Mouse (Mus musculus): ENCODE measurements around the gene Pde11a. TPM values are rescaled to one million over a fixed set of nuclear protein-coding genes. Genes with fewer than 3 reads are reported as not detected.
A peak's percentile ranks its signal among the peaks of the same experiment; 100 is the strongest.

Gene Pde11a
- polyA plus RNA-seq, 1 experiment: 0.30 TPM

DNA sequence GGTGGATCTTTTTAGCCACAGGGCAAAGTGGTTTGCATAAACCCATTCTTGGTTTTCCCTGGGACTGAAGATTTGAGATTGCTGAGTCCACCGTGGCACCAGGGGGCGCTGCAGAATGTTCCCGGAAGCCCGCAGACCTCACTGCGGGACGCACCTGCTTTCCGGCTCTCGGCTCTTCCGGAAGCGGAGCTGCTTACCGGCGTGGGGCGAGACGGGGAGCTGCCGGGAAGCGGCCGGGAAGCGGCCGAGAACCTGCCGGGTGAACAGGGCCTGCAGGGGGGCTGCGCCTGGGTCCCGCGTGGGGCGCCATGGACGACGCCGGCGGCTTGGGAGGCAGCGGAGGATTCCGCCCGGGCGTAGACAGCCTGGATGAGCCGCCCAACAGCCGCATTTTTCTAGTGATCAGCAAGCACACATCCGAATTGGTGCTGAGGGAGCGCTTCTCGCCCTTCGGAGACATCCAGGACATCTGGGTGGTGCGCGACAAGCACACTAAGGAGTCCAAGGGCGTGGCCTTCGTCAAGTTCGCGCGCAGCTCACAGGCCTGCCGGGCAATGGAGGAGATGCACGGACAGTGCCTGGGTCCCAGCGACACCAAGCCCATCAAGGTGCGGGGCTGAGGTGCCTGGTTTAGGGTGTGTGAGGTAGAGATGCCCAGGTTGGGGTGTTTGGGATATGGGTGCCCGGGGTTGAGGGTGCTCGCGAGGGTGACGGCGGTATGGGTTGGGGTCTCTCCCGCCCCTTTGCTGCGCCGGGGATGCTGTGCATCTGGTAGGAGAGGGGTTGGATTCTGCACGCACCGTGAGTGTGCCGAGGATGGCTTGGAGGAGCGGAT, 31.5 kb upstream of the Pde11a start, which contains the start of gene Rbm45:
TSS of gene Rbm45 (plus strand) at position 164 of the 835 bp plus-strand sequence.
- TF ChIP-seq CTCF (IDR thresholded peaks at IDR 0.05; ENCODE audit: extremely low read depth, insufficient read length, insufficient replicate concordance, low read depth, low read length) (peak; percentile 86), POLR2A (IDR thresholded peaks at IDR 0.05; ENCODE audit: low read depth, low read length) (no peak; the same call in 1 of the 2 replicates)
- H3K4me1 ChIP-seq (ENCODE audit: control insufficient read depth, insufficient read depth, insufficient read length, low read length): peaks cover 19% of the 10 kb centered on the region
- peak within 1 kb of the TSS; percentile 94 for H3K4me3 ChIP-seq (ENCODE audit: low read depth, low read length)
- WGBS: under 1% methylated on average over 61 of the region's 61 CpGs
- peak within 1 kb of the TSS; percentile 93 for H3K27ac ChIP-seq (ENCODE audit: insufficient read depth, low read depth, low read length)
- peaks cover 18% of the 10 kb centered on the region for H3K36me3 ChIP-seq (ENCODE audit: control insufficient read depth, insufficient read depth, low read length)
- H3K27me3 ChIP-seq (ENCODE audit: control insufficient read depth, insufficient read depth, low read length): no peaks in the 10 kb centered on the region

DNA sequence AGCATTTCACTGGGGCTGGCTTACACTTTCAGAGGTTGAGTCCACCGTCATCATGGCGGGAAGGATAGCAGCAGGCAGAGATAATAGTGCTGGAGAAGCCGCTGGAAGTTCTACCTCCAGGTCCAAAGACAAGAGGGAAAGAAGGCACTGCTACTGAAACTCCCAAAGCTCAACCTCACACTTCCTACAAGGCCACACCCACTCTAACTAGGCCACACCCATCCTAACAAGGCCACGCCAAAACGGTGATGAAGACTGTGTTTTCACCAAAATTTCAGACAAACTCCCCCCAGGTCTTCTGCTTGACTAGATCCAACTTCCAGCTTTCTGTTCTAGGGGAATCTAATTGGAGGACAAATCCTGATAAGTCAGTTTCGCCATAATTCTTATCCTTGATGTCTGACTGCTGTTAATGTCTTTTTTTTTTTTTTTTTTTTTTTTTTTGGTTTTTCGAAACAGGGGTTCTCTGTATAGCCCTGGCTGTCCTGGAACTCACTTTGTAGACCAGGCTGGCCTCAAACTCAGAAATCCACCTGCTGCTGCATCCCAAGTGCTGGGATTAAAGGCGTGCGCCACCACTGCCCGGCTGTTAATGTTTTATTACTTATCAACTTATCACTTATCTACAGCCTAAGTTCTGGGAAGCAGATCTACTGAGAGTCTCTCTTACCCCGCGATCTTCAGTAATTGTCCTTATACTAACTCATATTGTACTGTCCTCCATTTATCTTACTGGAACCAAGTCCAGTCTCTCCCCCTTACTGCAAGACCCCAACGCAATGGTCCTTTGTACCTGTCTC, 30.5 kb upstream of the Pde11a start:
- Histone ChIP-seq H3K4me1 (ENCODE audit: control insufficient read depth, insufficient read depth, insufficient read length, low read length) (peaks cover 19% of the 10 kb centered on the region), H3K4me3 (ENCODE audit: low read depth, low read length) (no peak overlapping the region), H3K36me3 (ENCODE audit: control insufficient read depth, insufficient read depth, low read length) (peaks cover 12% of the 10 kb centered on the region), H3K27ac (ENCODE audit: insufficient read depth, low read depth, low read length) (peak overlapping the region; percentile 77), H3K27me3 (ENCODE audit: control insufficient read depth, insufficient read depth, low read length) (no peaks in the 10 kb centered on the region)
- 54% methylated on average over 13 of the region's 13 CpGs for WGBS
- TF ChIP-seq POLR2A (IDR thresholded peaks at IDR 0.05; ENCODE audit: low read depth, low read length): no peak
- no peak for TF ChIP-seq CTCF (IDR thresholded peaks at IDR 0.05; ENCODE audit: extremely low read depth, insufficient read length, insufficient replicate concordance, low read depth, low read length)

DNA sequence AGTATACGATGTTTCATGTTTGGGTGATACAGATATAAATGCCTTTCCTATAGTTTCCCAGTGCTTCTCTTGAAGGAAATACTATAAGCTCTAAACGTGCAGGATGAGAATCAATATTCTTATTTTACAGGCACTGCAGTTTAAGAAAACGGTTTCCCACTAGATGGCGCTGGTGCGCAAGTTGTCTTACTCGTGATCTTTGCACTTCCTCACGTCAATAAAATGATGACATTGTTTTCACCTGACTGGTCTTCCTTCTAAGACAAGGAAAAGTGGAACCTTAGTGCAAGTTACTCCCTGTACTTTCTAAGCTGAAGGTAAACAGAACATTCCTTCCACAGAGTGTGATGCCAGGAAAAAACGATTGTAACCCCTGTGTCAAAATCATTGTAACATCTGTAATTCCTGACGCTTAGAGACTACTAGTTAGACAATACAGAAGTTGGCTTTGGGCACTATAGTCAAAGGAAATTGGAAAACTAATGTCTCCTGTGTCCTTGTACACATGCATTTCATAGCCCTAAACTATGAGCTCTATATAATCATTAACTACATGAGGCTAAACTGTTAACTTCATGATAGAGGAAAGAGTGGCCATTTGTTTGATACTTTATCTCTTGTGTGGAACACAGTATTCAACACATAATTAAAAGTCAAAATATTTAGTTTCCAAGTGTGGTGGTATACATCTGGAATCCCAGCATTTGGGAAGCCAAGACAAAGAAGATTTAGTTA, 28.8 kb upstream of the Pde11a start:
- H3K4me1 ChIP-seq (ENCODE audit: control insufficient read depth, insufficient read depth, insufficient read length, low read length): peaks cover 19% of the 10 kb centered on the region
- no peak overlapping the region for H3K4me3 ChIP-seq (ENCODE audit: low read depth, low read length)
- H3K27ac ChIP-seq (ENCODE audit: insufficient read depth, low read depth, low read length): peak overlapping the region; percentile 65
- no peaks in the 10 kb centered on the region for H3K27me3 ChIP-seq (ENCODE audit: control insufficient read depth, insufficient read depth, low read length)
- WGBS: 6% methylated on average over 9 of the region's 9 CpGs
- no peaks in the 10 kb centered on the region for H3K36me3 ChIP-seq (ENCODE audit: control insufficient read depth, insufficient read depth, low read length)
- TF ChIP-seq CTCF (IDR thresholded peaks at IDR 0.05; ENCODE audit: extremely low read depth, insufficient read length, insufficient replicate concordance, low read depth, low read length) (no peak), POLR2A (IDR thresholded peaks at IDR 0.05; ENCODE audit: low read depth, low read length) (no peak)

DNA sequence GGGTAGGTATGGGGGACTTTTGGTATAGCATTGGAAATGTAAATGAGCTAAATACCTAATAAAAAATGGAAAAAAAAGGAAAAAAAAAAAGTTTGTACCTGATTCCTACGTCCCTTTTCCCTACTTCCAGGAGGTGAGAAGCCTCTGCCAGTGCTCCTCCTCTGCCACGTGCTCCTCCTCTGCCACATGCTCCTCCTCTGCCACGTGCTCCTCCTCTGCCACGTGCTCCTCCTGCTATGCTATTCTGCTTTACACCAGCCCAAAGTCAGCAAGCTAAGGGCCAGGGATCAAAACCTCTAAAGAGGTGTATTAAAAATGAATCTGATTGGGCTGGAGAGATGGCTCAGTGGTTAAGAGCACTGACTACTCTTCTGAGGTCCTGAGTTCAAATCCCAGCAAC, 27.2 kb upstream of the Pde11a start:
- TF ChIP-seq CTCF (IDR thresholded peaks at IDR 0.05; ENCODE audit: extremely low read depth, insufficient read length, insufficient replicate concordance, low read depth, low read length) (no peak), POLR2A (IDR thresholded peaks at IDR 0.05; ENCODE audit: low read depth, low read length) (no peak)
- H3K27ac ChIP-seq (ENCODE audit: insufficient read depth, low read depth, low read length): no peak overlapping the region
- H3K4me3 ChIP-seq (ENCODE audit: low read depth, low read length): no peak overlapping the region
- no peaks in the 10 kb centered on the region for H3K27me3 ChIP-seq (ENCODE audit: control insufficient read depth, insufficient read depth, low read length)
- WGBS: 83% methylated on average over 4 of the region's 4 CpGs
- H3K36me3 ChIP-seq (ENCODE audit: control insufficient read depth, insufficient read depth, low read length): no peaks in the 10 kb centered on the region
- H3K4me1 ChIP-seq (ENCODE audit: control insufficient read depth, insufficient read depth, insufficient read length, low read length): peaks cover 13% of the 10 kb centered on the region

DNA sequence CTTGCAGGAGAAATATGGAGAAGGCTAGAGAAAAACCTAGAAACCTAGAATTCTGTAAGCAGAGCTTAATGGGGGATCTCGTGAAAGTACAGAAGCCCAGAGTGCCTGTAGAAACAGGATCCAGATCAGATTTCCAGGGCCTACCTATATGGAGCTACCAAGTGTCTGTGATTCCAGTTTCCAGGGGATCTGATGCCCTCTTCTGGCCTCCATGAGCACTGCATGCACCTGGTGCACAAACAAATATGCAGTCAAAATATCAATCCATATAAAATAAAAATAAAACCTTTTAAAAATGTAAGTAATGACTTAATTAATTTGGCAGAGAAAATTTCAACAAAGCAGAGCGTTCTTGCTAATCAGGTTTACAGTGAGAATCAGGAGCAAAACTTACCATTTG, 23.5 kb upstream of the Pde11a start:
- no peaks in the 10 kb centered on the region for H3K4me1 ChIP-seq (ENCODE audit: control insufficient read depth, insufficient read depth, insufficient read length, low read length)
- 66% methylated on average over 2 of the region's 2 CpGs for WGBS
- peak; percentile 41; the same call in 1 of the 2 replicates for TF ChIP-seq CTCF (IDR thresholded peaks at IDR 0.05; ENCODE audit: extremely low read depth, insufficient read length, insufficient replicate concordance, low read depth, low read length)
- no peak for TF ChIP-seq POLR2A (IDR thresholded peaks at IDR 0.05; ENCODE audit: low read depth, low read length)
- H3K27me3 ChIP-seq (ENCODE audit: control insufficient read depth, insufficient read depth, low read length): no peaks in the 10 kb centered on the region
- no peak overlapping the region for H3K27ac ChIP-seq (ENCODE audit: insufficient read depth, low read depth, low read length)
- H3K36me3 ChIP-seq (ENCODE audit: control insufficient read depth, insufficient read depth, low read length): no peaks in the 10 kb centered on the region
- H3K4me3 ChIP-seq (ENCODE audit: low read depth, low read length): no peak overlapping the region

DNA sequence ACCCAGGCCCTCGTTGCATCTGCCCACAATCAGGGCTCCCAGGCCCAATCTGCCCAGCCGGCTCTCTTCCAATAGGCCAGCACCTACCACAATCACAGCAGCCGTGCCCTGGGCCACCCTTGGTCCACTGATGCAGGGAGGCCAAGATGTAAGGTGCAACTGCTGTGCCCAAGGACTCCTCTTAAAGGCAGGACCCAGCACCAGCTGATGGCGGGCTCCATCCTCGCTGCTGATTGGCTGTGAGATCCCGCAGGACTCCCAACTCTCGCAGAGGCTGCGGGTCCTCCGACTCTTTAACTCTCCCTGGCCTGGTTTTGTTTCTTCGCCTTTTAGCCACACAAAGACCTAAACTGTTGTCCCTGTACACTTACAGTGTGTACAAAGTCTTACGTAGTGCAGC, 21.7 kb upstream of the Pde11a start, which contains the start of gene Cyct:
TSS of gene Cyct (minus strand) at position 225 of the 400 bp plus-strand sequence.
- no peak within 1 kb of the TSS for H3K4me3 ChIP-seq (ENCODE audit: low read depth, low read length)
- H3K27me3 ChIP-seq (ENCODE audit: control insufficient read depth, insufficient read depth, low read length): no peaks in the 10 kb centered on the region
- 87% methylated on average over 11 of the region's 11 CpGs for WGBS
- H3K36me3 ChIP-seq (ENCODE audit: control insufficient read depth, insufficient read depth, low read length): no peaks in the 10 kb centered on the region
- H3K4me1 ChIP-seq (ENCODE audit: control insufficient read depth, insufficient read depth, insufficient read length, low read length): no peaks in the 10 kb centered on the region
- no peak within 1 kb of the TSS for H3K27ac ChIP-seq (ENCODE audit: insufficient read depth, low read depth, low read length)
- no peak for TF ChIP-seq POLR2A (IDR thresholded peaks at IDR 0.05; ENCODE audit: low read depth, low read length)
- TF ChIP-seq CTCF (IDR thresholded peaks at IDR 0.05; ENCODE audit: extremely low read depth, insufficient read length, insufficient replicate concordance, low read depth, low read length): no peak

Data from small intestine, adult 2 months (tissue).